ENCODE assay signal across 32 mouse cellular contexts in the genomic region with DNA sequence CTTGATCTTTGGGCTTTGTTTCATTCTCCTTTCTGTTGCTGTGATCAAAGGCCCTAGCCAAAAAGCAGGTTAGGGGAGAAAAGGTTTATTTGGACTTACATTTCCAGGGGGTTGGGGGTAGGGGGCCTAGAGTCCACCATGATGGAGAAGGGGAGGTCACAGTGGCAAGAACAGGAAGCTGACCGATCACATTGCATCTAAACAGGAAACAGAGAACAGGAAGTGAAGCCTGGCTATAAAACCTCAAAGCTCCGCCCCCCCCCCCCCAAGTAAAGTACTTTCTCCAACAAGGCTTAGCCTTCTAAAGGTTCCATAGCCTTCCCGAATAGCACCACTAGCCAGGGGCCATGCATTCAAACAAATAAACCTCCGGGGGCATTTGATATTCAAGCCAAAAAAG. TPM values are rescaled to one million over a fixed set of nuclear protein-coding genes. Genes with fewer than 3 reads are reported as not detected.
DNase-seq lines count a peak whose midpoint lies in the region; ATAC-seq and TF ChIP-seq lines count a peak whose summit lies in the region.
"Had no signal": no experiment of that assay in that cellular context is flagged by ENCODE, and none has a peak within 500 bp of the region (broad histone marks: within the 10 kb centered on the region; RNA-seq: fewer than 3 reads in every experiment).

No protein-coding gene starts in this region.

- H3K36me3 ChIP-seq in testis, adult 2 months (ENCODE audit: control insufficient read depth, insufficient read depth, low read length), result no peaks in the 10 kb centered on the region
- H3K36me3 ChIP-seq in MEL (ENCODE audit: control insufficient read depth in 1 of 2, insufficient read depth in 2 of 2, low read length in 2 of 2), result no peaks in the 10 kb centered on the region; a peak in 1 of 4 replicates
- H3K36me3 ChIP-seq: embryonic facial prominence, embryonic 10.5 days; embryonic facial prominence, embryonic 13.5 days; forebrain, embryonic 10.5 days; hindbrain, embryonic 10.5 days; hindbrain, embryonic 13.5 days had no signal

- TF ChIP-seq RAD21 in MEL (IDR thresholded peaks at IDR 0.05; ENCODE audit: low read depth, low read length), result no peak

- no peak overlapping the region; the same call in 1 of the 2 replicates for H3K27ac ChIP-seq in testis, adult 2 months (ENCODE audit: control insufficient read depth, insufficient read depth, low read depth, low read length)
- no peak overlapping the region for H3K27ac ChIP-seq in MEL (ENCODE audit: control insufficient read depth, low read depth, low read length)
- H3K27ac ChIP-seq: embryonic facial prominence, embryonic 10.5 days; embryonic facial prominence, embryonic 13.5 days; forebrain, embryonic 10.5 days; forebrain, embryonic 13.5 days; hindbrain, embryonic 10.5 days; hindbrain, embryonic 13.5 days; hindbrain, postnatal 0 days had no signal

- no peaks in the 10 kb centered on the region for H3K79me2 ChIP-seq in MEL (ENCODE audit: control insufficient read depth, insufficient read depth, low read length, poor library complexity)

- DNase-seq in testis, postnatal 10 days (ENCODE audit: low spot score), result no peak
- DNase-seq in MEL (ENCODE audit: low read depth, low spot score), result peak; percentile 23
- no peak for DNase-seq in lung, adult 18-20 months
- DNase-seq in c-Kit-positive CD71-positive TER-119-positive erythroid progenitor cells, embryonic 14.5 days (ENCODE audit: low spot score), result no peak
- no peak for DNase-seq in adipocyte (ENCODE audit: low spot score)
- DNase-seq: adrenal gland, adult 2 months; adrenal gland, postnatal 14 days; cerebellum, adult 11-12 months; cerebellum, adult 9-10 months; cerebellum, postnatal 14 days; embryo, embryonic 11 days; gastrocnemius, postnatal 10 days; gastrocnemius, postnatal 36 days; kidney, adult 18-20 months had no signal

- H3K9me3 ChIP-seq in MEL (replicated peaks; ENCODE audit: insufficient read depth, low read length), result no peaks in the 10 kb centered on the region
- H3K9me3 ChIP-seq: embryonic facial prominence, embryonic 10.5 days; embryonic facial prominence, embryonic 13.5 days; forebrain, embryonic 10.5 days; forebrain, embryonic 13.5 days; hindbrain, embryonic 10.5 days; hindbrain, embryonic 13.5 days had no signal

- peak; percentile 54; the same call in 1 of the 2 replicates for ATAC-seq in megakaryocyte, adult 5-6 weeks (ENCODE audit: poor library complexity, severe bottlenecking)
- ATAC-seq: forebrain, embryonic 13.5 days; forebrain, embryonic 16.5 days; hindbrain, postnatal 0 days; inflammation-experienced regulatory T-cells, adult 6 months; intestine, embryonic 16.5 days; Patski had no signal

- H3K9ac ChIP-seq in MEL (ENCODE audit: control insufficient read depth, low read depth, low read length, poor library complexity, severe bottlenecking), result no peak overlapping the region
- H3K9ac ChIP-seq: embryonic facial prominence, embryonic 13.5 days; forebrain, embryonic 13.5 days; hindbrain, embryonic 13.5 days had no signal

- TF ChIP-seq POLR2A in testis, adult 2 months (IDR thresholded peaks at IDR 0.05; ENCODE audit: control insufficient read depth, low read depth, low read length), result no peak
- no peak for TF ChIP-seq POLR2A in MEL (IDR thresholded peaks at IDR 0.05; ENCODE audit: control insufficient read depth in 1 of 2, insufficient read depth in 1 of 2, low read depth in 1 of 2, low read length in 2 of 2, poor library complexity in 1 of 2)

- no peak for TF ChIP-seq CTCF in testis, adult 2 months (IDR thresholded peaks at IDR 0.05; ENCODE audit: control insufficient read depth, insufficient read depth, insufficient replicate concordance, low read depth, low read length)
- no peak for TF ChIP-seq CTCF in MEL (IDR thresholded peaks at IDR 0.05 in 2 of 3, conservative IDR thresholded peaks at IDR 0.05 in 1 of 3; ENCODE audit: control insufficient read depth in 1 of 3, insufficient read depth in 1 of 3, low read depth in 2 of 3, low read length in 3 of 3, poor library complexity in 1 of 3, severe bottlenecking in 1 of 3)

- H3K4me1 ChIP-seq in testis, adult 2 months (ENCODE audit: control insufficient read depth, insufficient read depth, low read length), result no peaks in the 10 kb centered on the region
- peaks cover 0 to 6% of the 10 kb centered on the region in 2 experiments; a peak in 1 of 4 replicates for H3K4me1 ChIP-seq in MEL (ENCODE audit: control insufficient read depth in 1 of 2, insufficient read depth in 2 of 2, low read length in 2 of 2)
- H3K4me1 ChIP-seq: forebrain, embryonic 13.5 days; hindbrain, embryonic 13.5 days had no signal

- H3K27me3 ChIP-seq in testis, adult 2 months (ENCODE audit: control insufficient read depth, insufficient read depth, low read length), result no peaks in the 10 kb centered on the region
- peaks cover 2 to 3% of the 10 kb centered on the region in 2 experiments; a peak in 2 of 4 replicates for H3K27me3 ChIP-seq in MEL (ENCODE audit: control insufficient read depth in 1 of 2, insufficient read depth in 2 of 2, low read length in 2 of 2)
- H3K27me3 ChIP-seq: embryonic facial prominence, embryonic 13.5 days; forebrain, embryonic 13.5 days; hindbrain, embryonic 13.5 days; Patski had no signal

- H3K4me3 ChIP-seq in testis, adult 2 months (ENCODE audit: control insufficient read depth, low read depth, low read length), result peak overlapping the region; percentile 16; the same call in 1 of the 2 replicates
- H3K4me3 ChIP-seq in MEL (ENCODE audit: control insufficient read depth in 1 of 2, insufficient read depth in 1 of 2, low read depth in 2 of 2, low read length in 2 of 2), result no peak overlapping the region
- H3K4me3 ChIP-seq: embryonic facial prominence, embryonic 10.5 days; embryonic facial prominence, embryonic 13.5 days; erythroblast, embryonic 14.5 days; forebrain, embryonic 10.5 days; forebrain, embryonic 13.5 days; hindbrain, embryonic 10.5 days; hindbrain, embryonic 13.5 days had no signal

- TF ChIP-seq EP300 in MEL (IDR thresholded peaks at IDR 0.05; ENCODE audit: low read depth in 1 of 2, low read length in 2 of 2), result no peak

TF ChIP-seq in MEL, 35 proteins besides CTCF, POLR2A, EP300 and RAD21:
- TF ChIP-seq ZKSCAN1 (IDR thresholded peaks at IDR 0.05; ENCODE audit: low read depth, low read length) (no peak), BHLHE40 (IDR thresholded peaks at IDR 0.05; ENCODE audit: borderline replicate concordance, low read depth, low read length) (no peak), MYC (IDR thresholded peaks at IDR 0.05; ENCODE audit: low read depth, low read length) (no peak), USF1 (IDR thresholded peaks at IDR 0.05; ENCODE audit: low read depth, low read length) (no peak), USF2 (IDR thresholded peaks at IDR 0.05; ENCODE audit: borderline replicate concordance in 1 of 2, insufficient read depth in 1 of 2, low read depth in 1 of 2, low read length in 2 of 2) (no peak), SMC3 (IDR thresholded peaks at IDR 0.05; ENCODE audit: low read depth, low read length) (no peak), KAT2A (conservative IDR thresholded peaks at IDR 0.05; ENCODE audit: low read depth, low read length) (no peak), POLR2AphosphoS5 (IDR thresholded peaks at IDR 0.05; ENCODE audit: borderline replicate concordance, low read depth, low read length) (no peak), RCOR1 (IDR thresholded peaks at IDR 0.05; ENCODE audit: low read depth, low read length) (no peak), ZNF384 (IDR thresholded peaks at IDR 0.05; ENCODE audit: low read depth, low read length) (no peak), TCF12 (IDR thresholded peaks at IDR 0.05; ENCODE audit: low read depth, low read length) (no peak)

RNA-seq across cellular contexts. Expression of a gene that starts 3.8 kb away (rescaled TPM):
- 369 and 372 TPM in 2 replicates for polyA plus RNA-seq in testis, adult 2 months (2012; rRNA removed)
- not detected in 2 replicates for total RNA-seq in MEL (2012; rRNA removed)
- under 1 TPM in 1 of 2 experiments, not detected in 1; 0.13 TPM for polyA plus RNA-seq in MEL (2012; ENCODE audit: insufficient read depth in 1 of 2, insufficient read length in 2 of 2, low read depth in 1 of 2, low replicate concordance in 2 of 2, missing spikeins in 1 of 2)
- total RNA-seq in megakaryocyte, adult 5-6 weeks (2015), result not detected in 2 replicates
- not detected in 2 replicates for total RNA-seq in megakaryocyte, adult 5-6 weeks (2017)
- total RNA-seq: adrenal gland, adult 2 months; adrenal gland, postnatal 14 days; gastrocnemius, adult 18-20 months; gastrocnemius, postnatal 10 days; gastrocnemius, postnatal 36 days; heart, adult 8-10 months; heart, postnatal 25 days; hindbrain, postnatal 0 days had no signal
- polyA plus RNA-seq: adrenal gland, adult 2 months; cortical plate, adult 2 months; embryonic facial prominence, embryonic 10.5 days; embryonic facial prominence, embryonic 13.5 days; erythroblast, embryonic 14.5 days; forebrain, embryonic 10.5 days; forebrain, embryonic 13.5 days; forebrain, embryonic 16.5 days; hindbrain, embryonic 13.5 days; hindbrain, postnatal 0 days; inflammation-experienced regulatory T-cells, adult 6 months; intestine, embryonic 16.5 days had no signal

RNA-seq across cellular contexts. Expression of a gene that starts 25.1 kb away (rescaled TPM):
- 12.0 and 13.5 TPM in 2 replicates for polyA plus RNA-seq in testis, adult 2 months (2012; rRNA removed)
- 80.4 and 98.0 TPM in 2 replicates for total RNA-seq in MEL (2012; rRNA removed)
- polyA plus RNA-seq in MEL (2012; ENCODE audit: insufficient read depth in 1 of 2, insufficient read length in 2 of 2, low read depth in 1 of 2, low replicate concordance in 2 of 2, missing spikeins in 1 of 2), result 100 to 1,000 TPM in 1 of 2 experiments, 10 to 100 TPM in 1; 79.4 to 419 TPM
- 53.9 and 57.4 TPM in 2 replicates for total RNA-seq in megakaryocyte, adult 5-6 weeks (2015)
- total RNA-seq in megakaryocyte, adult 5-6 weeks (2017), result 123 and 142 TPM in 2 replicates

RNA-seq across cellular contexts. Expression of a gene that starts 43.3 kb away (rescaled TPM):
- polyA plus RNA-seq in testis, adult 2 months (2012; rRNA removed), result 1,251 and 1,390 TPM in 2 replicates
- total RNA-seq in MEL (2012; rRNA removed), result 0.23 TPM in 1 of 2 replicates, not detected in the other
- polyA plus RNA-seq in MEL (2012; ENCODE audit: insufficient read depth in 1 of 2, insufficient read length in 2 of 2, low read depth in 1 of 2, low replicate concordance in 2 of 2, missing spikeins in 1 of 2), result under 1 TPM in 1 of 2 experiments, not detected in 1; 0.84 TPM
- not detected in 2 replicates for total RNA-seq in megakaryocyte, adult 5-6 weeks (2015)
- not detected in 2 replicates for total RNA-seq in megakaryocyte, adult 5-6 weeks (2017)
- total RNA-seq: adrenal gland, postnatal 14 days; gastrocnemius, adult 18-20 months; gastrocnemius, postnatal 36 days; heart, postnatal 25 days had no signal
- polyA plus RNA-seq: erythroblast, embryonic 14.5 days had no signal

RNA-seq across cellular contexts. Expression of a gene that starts 50.4 kb away (rescaled TPM):
- polyA plus RNA-seq in testis, adult 2 months (2012; rRNA removed), result 54.0 and 56.2 TPM in 2 replicates
- total RNA-seq in MEL (2012; rRNA removed), result 15.6 and 18.1 TPM in 2 replicates
- polyA plus RNA-seq in MEL (2012; ENCODE audit: insufficient read depth in 1 of 2, insufficient read length in 2 of 2, low read depth in 1 of 2, low replicate concordance in 2 of 2, missing spikeins in 1 of 2), result 10 to 100 TPM in 1 of 2 experiments, not detected in 1; 17.0 TPM
- 2.2 and 7.1 TPM in 2 replicates for total RNA-seq in megakaryocyte, adult 5-6 weeks (2015)
- total RNA-seq in megakaryocyte, adult 5-6 weeks (2017), result 1.9 and 3.1 TPM in 2 replicates
